Mouse (Mus musculus) midbrain, postnatal 0 days (tissue): Measurements from ENCODE around the gene Sept11. TPM values are rescaled to one million over a fixed set of nuclear protein-coding genes. Genes with fewer than 3 reads are reported as not detected.

Experiments
- ATAC-seq: fragments of 200-750 bp; cut with Nextera tagmentation; 2 replicates; pipeline ENCODE4 v1.8.0; 2017; ENCODE audit warnings: moderate number of reproducible peaks, mild to moderate bottlenecking, moderate TSS enrichment, moderate library complexity; ENCODE audit not compliant: low FRiP score
- DNase-seq: peaks from one replicate; pipeline ENCODE4 v3.0.0-alpha.2; 2015; ENCODE audit warnings: low spot score
- H3K27ac ChIP-seq: fragments of 300-500 bp; sonication (generic); 2 replicates; pipeline ENCODE4 v1.5.1; 2014; ENCODE audit warnings: low read depth, mild to moderate bottlenecking, low read length, mixed read lengths
- H3K27me3 ChIP-seq: fragments of 300-500 bp; sonication (generic); 2 replicates; pipeline ENCODE4 v1.6.1; 2014; ENCODE audit warnings: low read length, control low read depth, mixed read lengths; ENCODE audit not compliant: insufficient read depth
- H3K36me3 ChIP-seq: fragments of 300-500 bp; sonication (generic); 2 replicates; pipeline ENCODE4 v1.6.1; 2014; ENCODE audit warnings: low read length, control low read depth, mixed read lengths; ENCODE audit not compliant: insufficient read depth
- H3K4me1 ChIP-seq: fragments of 300-500 bp; sonication (generic); 2 replicates; pipeline ENCODE4 v1.6.1; 2014; ENCODE audit warnings: mild to moderate bottlenecking, control low read depth, antibody characterized with exemption, low read length, mixed read lengths; ENCODE audit not compliant: insufficient read depth
- H3K4me2 ChIP-seq: fragments of 300-500 bp; sonication (generic); 2 replicates; pipeline ENCODE4 v1.6.1; 2014; ENCODE audit warnings: low read depth, mild to moderate bottlenecking, low read length, mixed read lengths; ENCODE audit not compliant: poor library complexity, severe bottlenecking
- H3K4me3 ChIP-seq: fragments of 300-500 bp; sonication (generic); 2 replicates; pipeline ENCODE4 v1.5.1; 2014; ENCODE audit warnings: low read depth, mild to moderate bottlenecking, low read length, moderate library complexity
- H3K9ac ChIP-seq: fragments of 300-500 bp; sonication (generic); replicated peaks from 2 replicates; pipeline ENCODE4 v1.6.1; 2014; ENCODE audit warnings: mild to moderate bottlenecking, low read length, moderate library complexity, mixed read lengths; ENCODE audit not compliant: poor library complexity, severe bottlenecking
- H3K9me3 ChIP-seq: fragments of 300-500 bp; sonication (generic); 2 replicates; pipeline ENCODE4 v1.6.1; 2016; ENCODE audit warnings: low read length, control low read depth
- CTCF ChIP-seq: IDR thresholded peaks from 2 replicates; pipeline ENCODE4 v1.5.1; 2016; ENCODE audit warnings: antibody characterized with exemption, mild to moderate bottlenecking
- WGBS: fragments of 180-500 bp; shearing (Covaris S2); extraction: QIAGEN DNeasy Blood & Tissue Kit; methylation state at CpG from one replicate; pipeline ENCODE4 v1.1.7; 2014; 5-methylcytosine and 5-hydroxymethylcytosine counted together
- polyA plus RNA-seq: library from polyadenylated mRNA; unstranded; fragments of >200 nt; fragmentation: Nextera tagmentation; extraction: Ambion mirVana; gene quantifications from 2 replicates; pipeline ENCODE4 v1.2.1, GENCODE M21; 2015
- total RNA-seq: library from RNA; depleted of rRNA; stranded (reverse); fragments of >200 nt; gene quantifications from 2 replicates; pipeline ENCODE4 v1.2.3, GENCODE M21; 2014

Sept11 gene
- total and polyA plus RNA-seq, 2 experiments from 2014 or later, result 95.9 to 96.0 TPM

DNA sequence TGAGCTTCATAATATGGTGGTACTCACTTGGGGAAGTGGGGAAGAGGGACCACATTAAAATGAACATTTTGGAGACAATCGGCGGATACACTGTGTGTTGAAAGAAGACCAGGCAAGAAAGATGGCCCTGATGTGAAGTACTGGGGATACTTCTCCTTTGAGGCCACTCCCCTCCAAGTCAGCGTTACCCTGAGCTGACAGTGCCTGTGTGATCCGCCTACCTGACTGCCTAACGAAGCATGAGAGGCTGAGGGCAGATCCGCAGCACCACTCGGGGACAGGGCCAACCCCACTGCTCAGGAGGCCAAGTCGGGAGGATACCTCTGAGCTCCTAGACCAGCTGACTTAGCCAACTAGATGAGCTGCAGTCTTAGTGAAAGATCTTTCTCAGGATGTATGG is 24.4 kb downstream of the Sept11 start:
- no peaks in the 10 kb centered on the region for H3K9me3 ChIP-seq
- H3K9ac ChIP-seq, result no peak overlapping the region
- TF ChIP-seq CTCF, result no peak
- ATAC-seq (no peak), DNase-seq (no peak)
- H3K4me1 ChIP-seq, result no peaks in the 10 kb centered on the region; the same call in 1 of the 2 replicates
- 77% methylated on average over 8 of the region's 8 CpGs for WGBS
- no peaks in the 10 kb centered on the region for H3K27me3 ChIP-seq
- 0 out of 2 replicates have a peak, but pooled peaks cover under 1% of the 10 kb centered on the region for H3K36me3 ChIP-seq
- H3K4me2 ChIP-seq, result no peak overlapping the region
- no peak overlapping the region for H3K27ac ChIP-seq
- no peak overlapping the region for H3K4me3 ChIP-seq

DNA sequence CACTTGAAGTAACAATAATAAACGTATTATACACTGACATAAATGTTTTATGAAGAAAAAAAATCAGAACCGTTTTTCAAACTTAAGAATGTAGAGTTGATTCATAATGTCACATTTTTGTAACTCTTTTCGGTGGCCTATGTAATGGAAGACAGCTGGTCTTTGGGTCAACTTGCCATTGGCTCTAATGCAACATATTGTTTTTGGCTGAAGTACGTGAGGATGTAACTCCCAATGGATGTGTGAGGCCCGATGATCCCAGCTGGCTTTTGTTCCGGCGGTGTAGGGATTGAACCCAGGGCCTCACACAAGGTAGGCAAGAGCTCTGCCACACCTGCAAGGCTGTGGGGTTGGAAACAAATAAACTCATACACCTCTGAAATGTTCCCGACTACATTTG is 28.4 kb downstream of the Sept11 start:
- no peak overlapping the region for H3K4me2 ChIP-seq
- H3K36me3 ChIP-seq, result no peaks in the 10 kb centered on the region
- H3K9ac ChIP-seq, result no peak overlapping the region
- DNase-seq (no peak), ATAC-seq (no peak)
- no peaks in the 10 kb centered on the region for H3K4me1 ChIP-seq
- WGBS, result 88% methylated on average over 8 of the region's 8 CpGs
- no peaks in the 10 kb centered on the region for H3K9me3 ChIP-seq
- TF ChIP-seq CTCF, result no peak
- H3K27ac ChIP-seq, result no peak overlapping the region
- no peak overlapping the region for H3K4me3 ChIP-seq
- H3K27me3 ChIP-seq, result no peaks in the 10 kb centered on the region

DNA sequence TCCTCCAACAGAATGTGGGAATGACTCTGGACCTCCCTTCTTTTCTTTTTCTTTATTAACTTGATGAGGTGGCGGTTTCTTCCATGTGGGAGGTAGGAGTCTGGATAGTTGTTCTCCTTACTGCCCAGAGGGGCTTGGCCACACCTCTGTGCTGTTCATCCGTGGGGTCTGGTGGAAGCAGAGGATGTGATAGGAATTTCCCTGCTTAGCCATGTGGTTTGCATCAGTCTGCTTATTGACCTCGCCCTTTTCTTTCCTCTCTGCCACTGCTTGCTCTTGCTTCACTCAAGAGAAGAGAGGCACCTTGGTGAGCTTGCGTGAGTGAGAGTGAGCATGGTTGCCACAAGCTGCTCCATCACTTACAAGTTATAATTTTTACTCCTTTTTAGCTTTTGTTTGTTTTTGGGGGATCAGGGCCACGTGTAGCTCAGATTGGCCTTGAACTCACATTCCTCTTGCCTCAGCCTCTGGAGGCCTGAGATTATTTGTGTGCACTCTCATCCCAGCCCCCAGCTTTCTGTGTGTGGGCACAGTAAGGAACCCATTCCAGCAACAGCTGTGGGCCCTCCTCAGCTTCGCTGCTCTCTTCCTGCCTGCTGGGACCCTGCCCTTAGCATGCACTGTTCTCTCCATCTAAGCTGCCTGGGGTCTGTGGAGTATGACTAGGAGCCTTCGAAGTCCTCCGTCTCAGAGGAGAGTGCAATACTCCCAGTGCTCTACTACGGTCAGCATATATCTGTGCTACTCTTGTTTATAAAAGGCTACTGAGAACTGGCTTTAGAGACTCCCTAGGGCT is 31.0 kb downstream of the Sept11 start:
- H3K9ac ChIP-seq, result no peak overlapping the region
- no peaks in the 10 kb centered on the region; the same call in none of the 2 replicates for H3K4me1 ChIP-seq
- no peak for DNase-seq
- WGBS, result 53% methylated on average over 9 of the region's 9 CpGs
- no peak for TF ChIP-seq CTCF
- H3K27ac ChIP-seq, result no peak overlapping the region
- H3K27me3 ChIP-seq, result no peaks in the 10 kb centered on the region
- no peak overlapping the region for H3K4me3 ChIP-seq
- H3K9me3 ChIP-seq, result no peaks in the 10 kb centered on the region
- H3K4me2 ChIP-seq, result no peak overlapping the region
- no peak for ATAC-seq
- no peaks in the 10 kb centered on the region for H3K36me3 ChIP-seq

DNA sequence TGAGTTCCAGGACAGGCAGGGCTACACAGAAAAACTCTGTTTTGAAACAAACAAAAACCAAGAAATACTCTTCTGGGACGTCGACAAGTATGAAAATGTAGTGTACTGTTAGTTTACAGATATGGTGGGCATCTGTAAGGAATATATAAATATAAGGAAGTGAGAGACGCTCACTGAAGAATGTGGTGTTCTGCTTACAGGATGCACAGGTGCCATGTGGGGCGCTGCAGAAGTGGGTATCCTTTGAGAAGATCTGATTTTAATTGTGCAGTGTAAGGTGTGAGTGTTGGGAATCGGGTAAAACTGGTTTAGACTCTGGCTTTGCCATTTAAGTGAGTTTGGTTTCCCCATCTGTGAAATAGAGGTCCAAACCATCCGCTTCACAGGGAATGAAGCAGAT is 32.1 kb downstream of the Sept11 start:
- no peak for ATAC-seq
- Histone ChIP-seq H3K4me1 (no peaks in the 10 kb centered on the region; the same call in none of the 2 replicates), H3K9me3 (no peaks in the 10 kb centered on the region), H3K27ac (no peak overlapping the region), H3K9ac (no peak overlapping the region), H3K36me3 (no peaks in the 10 kb centered on the region), H3K4me3 (no peak overlapping the region), H3K4me2 (no peak overlapping the region), H3K27me3 (no peaks in the 10 kb centered on the region)
- DNase-seq, result no peak
- 90% methylated on average over 6 of the region's 6 CpGs for WGBS
- TF ChIP-seq CTCF, result no peak

DNA sequence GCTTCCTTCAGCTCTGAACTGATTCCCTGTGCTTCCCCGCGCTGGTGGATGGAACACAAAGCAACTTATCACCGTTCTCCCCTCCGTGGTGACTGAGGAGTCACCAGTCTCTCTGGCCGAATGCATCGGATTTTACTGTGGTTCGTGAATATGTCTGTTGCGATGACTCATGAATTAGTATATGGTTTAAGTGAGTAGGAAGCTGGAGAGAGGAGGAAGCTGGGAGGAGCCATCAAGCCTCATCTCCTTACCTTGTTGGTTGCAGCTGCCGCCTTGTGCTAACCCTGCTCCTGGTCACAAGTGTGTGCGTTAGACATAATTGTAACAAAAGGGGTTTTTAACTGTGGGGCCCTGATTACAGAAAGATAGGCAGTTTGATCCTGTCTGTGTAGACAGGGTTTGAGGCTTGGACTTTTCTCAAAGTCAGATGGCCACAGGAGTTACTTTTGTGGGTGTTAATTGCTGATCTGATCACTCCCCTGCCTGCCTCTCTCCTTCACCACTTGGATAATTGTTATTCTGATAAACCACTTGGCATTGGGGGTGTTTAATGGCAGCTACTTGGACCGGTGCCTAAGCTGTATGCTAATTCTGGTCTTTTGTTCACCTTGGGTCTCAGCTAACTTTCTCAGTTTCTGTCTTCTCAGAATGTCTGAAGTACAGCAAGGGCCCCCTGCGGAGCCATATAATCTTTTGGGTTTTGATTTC is 33.1 kb downstream of the Sept11 start:
- Histone ChIP-seq H3K4me2 (no peak overlapping the region), H3K4me1 (no peaks in the 10 kb centered on the region; the same call in none of the 2 replicates), H3K27me3 (no peaks in the 10 kb centered on the region), H3K9me3 (no peaks in the 10 kb centered on the region), H3K4me3 (no peak overlapping the region), H3K27ac (no peak overlapping the region), H3K36me3 (no peaks in the 10 kb centered on the region), H3K9ac (no peak overlapping the region)
- 31% methylated on average over 12 of the region's 12 CpGs for WGBS
- ATAC-seq (no peak), DNase-seq (peak; percentile 27)
- no peak for TF ChIP-seq CTCF
